Mouse (Mus musculus): ENCODE results near the gene Fam196b. TPM values are rescaled to one million over a fixed set of nuclear protein-coding genes. Genes with fewer than 3 reads are reported as not detected.

Gene Fam196b
- total and polyA plus RNA-seq, 2 experiments from 2014 or later: not detected

DNA sequence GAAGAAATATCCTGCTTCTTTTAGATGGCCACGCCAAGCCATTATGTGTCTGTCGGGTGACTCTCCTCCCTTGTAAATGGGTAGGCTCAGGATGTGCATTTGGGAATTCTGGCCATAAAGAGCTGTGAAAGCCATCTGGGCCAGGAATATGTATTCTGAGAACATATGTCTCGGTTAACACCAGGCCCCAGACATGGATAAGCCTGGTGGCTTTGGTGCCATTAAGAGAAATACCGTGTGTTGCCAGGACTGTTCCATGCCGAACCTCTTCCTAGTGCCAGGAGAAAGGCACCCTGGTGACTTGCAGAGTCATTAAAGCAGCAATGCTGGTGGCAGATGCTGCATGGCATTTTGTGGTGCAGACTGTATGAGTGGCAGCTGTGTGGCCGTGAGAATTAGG lies 63.0 kb downstream of the Fam196b start:
- Histone ChIP-seq H3K27me3 (ENCODE audit: control insufficient read depth, insufficient read depth, low read length) (no peaks in the 10 kb centered on the region), H3K9me3 (replicated peaks; ENCODE audit: control insufficient read depth, low read length) (no peaks in the 10 kb centered on the region), H3K9ac (replicated peaks; ENCODE audit: low read depth, low read length) (no peak overlapping the region), H3K4me3 (ENCODE audit: low read depth, low read length) (no peak overlapping the region), H3K36me3 (replicated peaks; ENCODE audit: control insufficient read depth, insufficient read depth, low read length) (no peaks in the 10 kb centered on the region), H3K4me2 (ENCODE audit: low read depth, low read length) (no peak overlapping the region), H3K4me1 (ENCODE audit: control insufficient read depth, insufficient read depth) (no peaks in the 10 kb centered on the region), H3K27ac (ENCODE audit: low read depth) (no peak overlapping the region)
- WGBS: 80% methylated on average over 6 of the region's 6 CpGs
- DNase-seq (ENCODE audit: low spot score) (no peak), ATAC-seq (ENCODE audit: insufficient read depth, low read depth) (no peak)
- TF ChIP-seq CTCF (IDR thresholded peaks at IDR 0.05; ENCODE audit: low read depth) (no peak), EP300 (IDR thresholded peaks at IDR 0.05; ENCODE audit: low read depth) (no peak)

DNA sequence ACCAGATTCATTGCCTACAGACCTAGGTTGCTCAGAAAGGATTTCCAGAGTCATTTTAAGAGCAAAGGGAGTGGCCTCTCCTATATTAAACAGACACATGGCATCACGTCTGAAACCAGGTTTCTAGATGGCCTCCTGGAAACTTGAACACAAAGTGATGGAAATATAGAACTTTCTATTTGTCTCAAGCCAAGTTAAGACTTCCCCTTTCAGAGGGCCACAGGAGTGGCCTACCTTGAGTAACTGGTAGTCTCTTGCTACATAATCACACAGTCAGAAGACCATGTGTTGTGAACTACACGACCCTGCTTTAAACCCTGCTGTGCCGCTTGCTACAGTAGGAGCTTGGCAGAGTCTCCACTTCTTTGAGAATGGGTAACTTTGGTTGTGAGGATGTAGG lies 68.9 kb downstream of the Fam196b start:
- no peak overlapping the region for H3K27ac ChIP-seq (ENCODE audit: low read depth)
- H3K36me3 ChIP-seq (replicated peaks; ENCODE audit: control insufficient read depth, insufficient read depth, low read length): no peaks in the 10 kb centered on the region
- H3K9ac ChIP-seq (replicated peaks; ENCODE audit: low read depth, low read length): no peak overlapping the region
- DNase-seq (ENCODE audit: low spot score) (no peak), ATAC-seq (ENCODE audit: insufficient read depth, low read depth) (no peak)
- no peak overlapping the region for H3K4me2 ChIP-seq (ENCODE audit: low read depth, low read length)
- no peaks in the 10 kb centered on the region for H3K27me3 ChIP-seq (ENCODE audit: control insufficient read depth, insufficient read depth, low read length)
- no peak for TF ChIP-seq EP300 (IDR thresholded peaks at IDR 0.05; ENCODE audit: low read depth)
- TF ChIP-seq CTCF (IDR thresholded peaks at IDR 0.05; ENCODE audit: low read depth): no peak
- 68% methylated on average over 3 of the region's 3 CpGs for WGBS
- H3K9me3 ChIP-seq (replicated peaks; ENCODE audit: control insufficient read depth, low read length): no peaks in the 10 kb centered on the region
- H3K4me1 ChIP-seq (ENCODE audit: control insufficient read depth, insufficient read depth): no peaks in the 10 kb centered on the region
- no peak overlapping the region for H3K4me3 ChIP-seq (ENCODE audit: low read depth, low read length)

DNA sequence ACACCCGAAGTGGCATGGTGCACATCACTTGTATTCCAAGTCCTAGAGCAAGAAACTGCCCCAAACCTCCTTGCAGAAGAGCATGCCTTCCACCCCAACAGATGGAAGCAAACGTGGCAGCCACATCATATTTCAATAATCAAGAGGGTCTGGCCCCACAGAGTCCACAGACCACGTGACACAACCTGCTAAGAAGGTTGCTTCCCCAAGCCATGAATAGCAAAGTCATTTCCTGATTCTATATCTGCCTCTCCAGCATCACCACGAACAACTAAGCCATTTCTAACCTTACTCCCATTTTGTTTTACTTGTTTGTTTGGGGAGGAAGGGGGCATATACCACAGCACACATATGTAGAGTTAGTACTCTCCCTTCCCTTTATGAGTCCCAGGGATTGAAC lies 69.6 kb downstream of the Fam196b start:
- no peaks in the 10 kb centered on the region for H3K9me3 ChIP-seq (replicated peaks; ENCODE audit: control insufficient read depth, low read length)
- H3K4me3 ChIP-seq (ENCODE audit: low read depth, low read length): no peak overlapping the region
- H3K4me1 ChIP-seq (ENCODE audit: control insufficient read depth, insufficient read depth): no peaks in the 10 kb centered on the region
- TF ChIP-seq EP300 (IDR thresholded peaks at IDR 0.05; ENCODE audit: low read depth): no peak
- TF ChIP-seq CTCF (IDR thresholded peaks at IDR 0.05; ENCODE audit: low read depth): no peak
- WGBS: 55% methylated on average over 4 of the region's 4 CpGs
- no peaks in the 10 kb centered on the region for H3K36me3 ChIP-seq (replicated peaks; ENCODE audit: control insufficient read depth, insufficient read depth, low read length)
- H3K27me3 ChIP-seq (ENCODE audit: control insufficient read depth, insufficient read depth, low read length): no peaks in the 10 kb centered on the region
- H3K4me2 ChIP-seq (ENCODE audit: low read depth, low read length): no peak overlapping the region
- H3K27ac ChIP-seq (ENCODE audit: low read depth): no peak overlapping the region
- DNase-seq (ENCODE audit: low spot score) (no peak), ATAC-seq (ENCODE audit: insufficient read depth, low read depth) (no peak)
- no peak overlapping the region for H3K9ac ChIP-seq (replicated peaks; ENCODE audit: low read depth, low read length)

DNA sequence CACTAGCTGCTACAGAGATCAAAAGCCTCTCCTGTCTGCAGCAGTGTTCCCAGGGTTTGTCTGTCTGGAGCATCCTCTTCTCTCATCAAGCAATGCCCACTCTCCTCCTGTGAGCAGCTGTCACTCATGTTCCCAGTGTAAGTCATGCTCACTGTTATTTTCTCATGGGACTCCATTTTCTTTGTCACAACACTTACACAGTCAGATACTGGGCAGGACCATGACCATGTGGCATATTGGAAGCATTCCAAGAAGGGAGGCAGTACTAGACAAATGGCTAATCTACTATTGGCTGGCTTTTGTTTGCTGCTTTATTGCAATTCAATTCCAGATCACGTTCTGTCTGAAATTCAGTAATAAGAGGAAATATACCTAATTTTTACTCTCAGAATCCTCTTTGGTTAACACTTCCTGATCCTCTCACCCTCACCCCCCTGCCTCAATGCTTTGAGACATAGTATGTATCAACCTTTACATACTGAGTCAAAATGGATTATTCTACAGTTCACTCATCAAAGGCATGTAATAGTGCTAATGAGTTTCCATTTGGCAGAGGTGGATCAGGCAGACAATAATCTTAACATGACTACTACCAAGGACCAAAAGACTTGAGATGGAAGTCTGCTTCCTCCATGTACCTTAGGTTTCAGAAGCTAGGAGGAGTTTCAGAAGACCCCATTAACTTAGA lies 70.5 kb downstream of the Fam196b start:
- H3K36me3 ChIP-seq (replicated peaks; ENCODE audit: control insufficient read depth, insufficient read depth, low read length): no peaks in the 10 kb centered on the region
- H3K27ac ChIP-seq (ENCODE audit: low read depth): no peak overlapping the region
- H3K9ac ChIP-seq (replicated peaks; ENCODE audit: low read depth, low read length): no peak overlapping the region
- WGBS: 35% methylated on average over 1 of the region's 1 CpGs
- no peak overlapping the region for H3K4me3 ChIP-seq (ENCODE audit: low read depth, low read length)
- no peaks in the 10 kb centered on the region for H3K4me1 ChIP-seq (ENCODE audit: control insufficient read depth, insufficient read depth)
- no peak for DNase-seq (ENCODE audit: low spot score)
- H3K27me3 ChIP-seq (ENCODE audit: control insufficient read depth, insufficient read depth, low read length): no peaks in the 10 kb centered on the region
- no peak for ATAC-seq (ENCODE audit: insufficient read depth, low read depth)
- H3K4me2 ChIP-seq (ENCODE audit: low read depth, low read length): no peak overlapping the region
- TF ChIP-seq EP300 (IDR thresholded peaks at IDR 0.05; ENCODE audit: low read depth): no peak
- no peak for TF ChIP-seq CTCF (IDR thresholded peaks at IDR 0.05; ENCODE audit: low read depth)
- H3K9me3 ChIP-seq (replicated peaks; ENCODE audit: control insufficient read depth, low read length): no peaks in the 10 kb centered on the region

DNA sequence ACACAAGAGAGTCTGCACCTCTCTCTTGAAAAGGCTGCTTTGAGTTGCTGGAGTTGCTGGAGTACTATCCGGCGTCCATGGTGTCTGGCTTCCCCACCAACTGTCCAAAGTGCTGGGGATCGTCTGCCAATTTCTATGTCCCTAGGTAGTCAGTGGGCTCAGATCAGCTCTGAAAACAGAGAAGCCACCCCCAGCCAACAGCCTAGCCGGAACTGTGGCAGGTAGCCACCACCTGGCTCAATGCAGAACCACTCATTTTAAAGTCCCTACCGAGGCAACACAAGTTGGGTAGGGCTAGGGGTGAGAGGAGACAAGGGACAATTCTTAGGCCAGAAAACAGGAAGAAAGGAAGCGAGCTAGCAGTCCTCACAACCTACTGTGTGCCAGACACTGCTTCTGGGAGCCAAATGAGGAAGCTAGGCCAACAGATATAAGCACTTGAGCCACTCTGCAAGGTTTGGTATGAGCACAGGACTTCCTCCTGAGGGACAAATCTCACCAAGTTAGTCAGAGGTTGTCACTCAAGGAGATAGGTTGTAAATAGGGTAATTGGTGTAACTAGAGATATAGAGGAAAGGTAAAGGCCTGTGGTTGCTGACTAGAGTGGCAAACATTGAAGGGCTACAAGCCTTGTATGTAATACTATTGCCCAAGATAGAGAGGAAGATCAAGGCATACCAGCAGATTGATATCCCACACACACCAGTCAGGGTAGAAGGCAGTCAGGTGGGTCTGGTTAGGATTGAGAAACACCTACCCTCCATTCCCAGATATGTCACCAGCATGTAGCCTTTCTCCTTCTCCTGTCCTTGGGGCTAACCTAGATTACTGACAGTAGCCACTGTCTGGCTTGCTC lies 74.9 kb downstream of the Fam196b start:
- H3K4me1 ChIP-seq (ENCODE audit: control insufficient read depth, insufficient read depth): no peaks in the 10 kb centered on the region
- no peak for TF ChIP-seq EP300 (IDR thresholded peaks at IDR 0.05; ENCODE audit: low read depth)
- no peak for TF ChIP-seq CTCF (IDR thresholded peaks at IDR 0.05; ENCODE audit: low read depth)
- H3K27ac ChIP-seq (ENCODE audit: low read depth): no peak overlapping the region
- H3K4me2 ChIP-seq (ENCODE audit: low read depth, low read length): no peak overlapping the region
- no peaks in the 10 kb centered on the region for H3K36me3 ChIP-seq (replicated peaks; ENCODE audit: control insufficient read depth, insufficient read depth, low read length)
- H3K9ac ChIP-seq (replicated peaks; ENCODE audit: low read depth, low read length): no peak overlapping the region
- WGBS: 65% methylated on average over 6 of the region's 6 CpGs
- no peak for DNase-seq (ENCODE audit: low spot score)
- H3K4me3 ChIP-seq (ENCODE audit: low read depth, low read length): no peak overlapping the region
- H3K27me3 ChIP-seq (ENCODE audit: control insufficient read depth, insufficient read depth, low read length): no peaks in the 10 kb centered on the region
- no peaks in the 10 kb centered on the region for H3K9me3 ChIP-seq (replicated peaks; ENCODE audit: control insufficient read depth, low read length)
- no peak for ATAC-seq (ENCODE audit: insufficient read depth, low read depth)
